Mouse (Mus musculus) G1E (cell line): ENCODE results near the gene Des.

ENCODE experiments used
- CTCF ChIP-seq: IDR thresholded peaks from 2 replicates; pipeline ENCODE4 v1.5.1; 2012; ENCODE audit warnings: low read depth, low read length, inconsistent platforms, mixed read lengths
- GATA1 ChIP-seq: IDR thresholded peaks from 2 replicates; pipeline ENCODE4 v1.6.1; 2012; ENCODE audit warnings: borderline replicate concordance, low read length, inconsistent platforms, mixed read lengths
- GATA2 ChIP-seq: IDR thresholded peaks from 2 replicates; pipeline ENCODE4 v1.6.1; 2012; ENCODE audit warnings: low read depth, low read length, inconsistent platforms, borderline replicate concordance
- POLR2AphosphoS5 ChIP-seq: IDR thresholded peaks from 2 replicates; pipeline ENCODE4 v1.6.1; 2012; ENCODE audit warnings: low read depth, low read length, inconsistent platforms; ENCODE audit not compliant: insufficient replicate concordance
- TAL1 ChIP-seq: conservative IDR thresholded peaks from 2 replicates; pipeline ENCODE4 v1.6.1; 2012; ENCODE audit warnings: low read depth, low read length, inconsistent platforms, mixed read lengths

GRCm38 (mm10) chr1:75387929-75388897 is 28.1 kb downstream of the Des start:
- no peak for TF ChIP-seq CTCF
- TF ChIP-seq TAL1: no peak
- no peak for TF ChIP-seq GATA1
- no peak for TF ChIP-seq POLR2AphosphoS5
- TF ChIP-seq GATA2: no peak
